Comparison of ENCODE assay signal across 12 mouse cellular contexts in the genomic region with DNA sequence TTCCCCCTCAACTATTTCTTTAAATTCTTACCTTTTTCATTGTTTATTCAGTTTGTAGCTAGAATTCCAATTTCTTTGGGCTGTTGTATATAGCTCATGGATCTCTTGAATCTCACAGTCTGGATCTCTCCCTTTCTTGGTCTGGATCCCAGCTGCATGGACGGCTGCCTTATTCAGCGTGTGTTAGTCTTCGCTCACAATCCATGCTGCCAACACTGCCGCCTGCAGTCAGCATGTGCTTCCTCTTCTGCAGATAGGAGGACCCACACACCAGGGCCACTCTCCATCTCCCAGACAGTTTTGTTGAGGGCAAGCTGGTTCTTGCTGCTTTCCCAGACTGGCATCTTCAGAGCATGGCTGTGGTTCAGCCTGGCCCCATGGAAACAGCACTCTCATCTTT. TPM values are rescaled to one million over a fixed set of nuclear protein-coding genes. Genes with fewer than 3 reads are reported as not detected.
DNase-seq lines count a peak whose midpoint lies in the region; ATAC-seq and TF ChIP-seq lines count a peak whose summit lies in the region.
"Had no signal": no experiment of that assay in that cellular context is flagged by ENCODE, and none has a peak within 500 bp of the region (broad histone marks: within the 10 kb centered on the region; RNA-seq: fewer than 3 reads in every experiment).

No protein-coding gene starts in this region.

- TF ChIP-seq CTCF in hindbrain, postnatal 0 days (IDR thresholded peaks at IDR 0.05; ENCODE audit: low read depth), result peak; percentile 46
- peak; percentile 73 for TF ChIP-seq CTCF in layer of hippocampus, adult 2 months (conservative IDR thresholded peaks at IDR 0.05)

- H3K4me3 ChIP-seq in hindbrain, postnatal 0 days (ENCODE audit: low read length), result no peak overlapping the region
- H3K4me3 ChIP-seq in hindbrain, embryonic 14.5 days (replicated peaks; ENCODE audit: low read length), result no peak overlapping the region
- no peak overlapping the region for H3K4me3 ChIP-seq in layer of hippocampus, adult 2 months
- no peak overlapping the region for H3K4me3 ChIP-seq in midbrain, embryonic 16.5 days (ENCODE audit: low read depth, low read length)
- H3K4me3 ChIP-seq: embryonic facial prominence, embryonic 12.5 days; heart, embryonic 15.5 days; myocyte had no signal

- no peaks in the 10 kb centered on the region for H3K9me3 ChIP-seq in hindbrain, postnatal 0 days (ENCODE audit: low read length)
- no peaks in the 10 kb centered on the region for H3K9me3 ChIP-seq in hindbrain, embryonic 14.5 days (ENCODE audit: control insufficient read depth, low read length)
- no peaks in the 10 kb centered on the region for H3K9me3 ChIP-seq in midbrain, embryonic 16.5 days (replicated peaks; ENCODE audit: control insufficient read depth, low read length, poor library complexity, severe bottlenecking)
- H3K9me3 ChIP-seq: embryonic facial prominence, embryonic 12.5 days; heart, embryonic 15.5 days had no signal

- H3K27me3 ChIP-seq in hindbrain, postnatal 0 days (ENCODE audit: insufficient read depth, low read length), result no peaks in the 10 kb centered on the region
- H3K27me3 ChIP-seq in hindbrain, embryonic 14.5 days (ENCODE audit: control insufficient read depth, insufficient read depth, low read length), result no peaks in the 10 kb centered on the region
- H3K27me3 ChIP-seq in midbrain, embryonic 16.5 days (ENCODE audit: control insufficient read depth, insufficient read depth, low read depth, low read length), result no peaks in the 10 kb centered on the region
- H3K27me3 ChIP-seq: embryonic facial prominence, embryonic 12.5 days; heart, embryonic 15.5 days had no signal

- H3K36me3 ChIP-seq in hindbrain, postnatal 0 days (ENCODE audit: insufficient read depth, low read length), result no peaks in the 10 kb centered on the region
- no peaks in the 10 kb centered on the region for H3K36me3 ChIP-seq in hindbrain, embryonic 14.5 days (replicated peaks; ENCODE audit: control insufficient read depth, insufficient read depth)
- no peaks in the 10 kb centered on the region for H3K36me3 ChIP-seq in midbrain, embryonic 16.5 days (ENCODE audit: control insufficient read depth, insufficient read depth, low read length)
- H3K36me3 ChIP-seq: embryonic facial prominence, embryonic 12.5 days; heart, embryonic 15.5 days had no signal

- H3K4me1 ChIP-seq in hindbrain, postnatal 0 days (ENCODE audit: insufficient read depth, low read length), result no peaks in the 10 kb centered on the region
- no peaks in the 10 kb centered on the region for H3K4me1 ChIP-seq in hindbrain, embryonic 14.5 days (replicated peaks; ENCODE audit: control insufficient read depth, insufficient read depth, low read length)
- peaks cover 3% of the 10 kb centered on the region; the same call in 1 of the 2 replicates for H3K4me1 ChIP-seq in midbrain, embryonic 16.5 days (ENCODE audit: control insufficient read depth, insufficient read depth, low read length)
- H3K4me1 ChIP-seq: embryonic facial prominence, embryonic 12.5 days; heart, embryonic 15.5 days had no signal

- DNase-seq in hindbrain, postnatal 0 days (ENCODE audit: low spot score), result peak; percentile 45
- no peak for DNase-seq in hindbrain, embryonic 14.5 days (ENCODE audit: low spot score)
- peak; percentile 18 to 30 for DNase-seq in frontal cortex, postnatal 10 days (ENCODE audit: low spot score in 2 of 2)
- peak; percentile 47 to 57 for DNase-seq in layer of hippocampus, adult 2 months (ENCODE audit: low spot score in 2 of 2)
- DNase-seq in right cerebral cortex, adult 2 months (ENCODE audit: low spot score in 2 of 2), result peak; percentile 33 to 36
- DNase-seq in embryo, embryonic 9.5 days (ENCODE audit: extremely low spot score), result no peak
- DNase-seq: kidney, adult 2 months; thymus, adult 2 months had no signal

- 46% methylated on average over 4 of the region's 4 CpGs for WGBS in hindbrain, postnatal 0 days
- WGBS in hindbrain, embryonic 14.5 days, result 89% methylated on average over 4 of the region's 4 CpGs
- 78% methylated on average over 4 of the region's 4 CpGs for whole genome bisulfite sequencing in midbrain, embryonic 16.5 days

- no peak overlapping the region for H3K9ac ChIP-seq in hindbrain, postnatal 0 days (replicated peaks; ENCODE audit: low read length)
- no peak overlapping the region for H3K9ac ChIP-seq in hindbrain, embryonic 14.5 days
- H3K9ac ChIP-seq in midbrain, embryonic 16.5 days (ENCODE audit: low read depth, low read length), result no peak overlapping the region
- H3K9ac ChIP-seq: embryonic facial prominence, embryonic 12.5 days; heart, embryonic 15.5 days had no signal

- no peak overlapping the region for H3K27ac ChIP-seq in hindbrain, postnatal 0 days
- no peak overlapping the region for H3K27ac ChIP-seq in hindbrain, embryonic 14.5 days
- H3K27ac ChIP-seq in layer of hippocampus, adult 2 months, result no peak overlapping the region
- no peak overlapping the region for H3K27ac ChIP-seq in midbrain, embryonic 16.5 days (ENCODE audit: low read length)
- H3K27ac ChIP-seq: embryonic facial prominence, embryonic 12.5 days; heart, embryonic 15.5 days had no signal

- ATAC-seq in hindbrain, postnatal 0 days, result no peak
- no peak for ATAC-seq in hindbrain, embryonic 14.5 days (ENCODE audit: low FRiP score)
- no peak for ATAC-seq in midbrain, embryonic 16.5 days

- no peak overlapping the region for H3K4me2 ChIP-seq in hindbrain, postnatal 0 days (ENCODE audit: low read depth, low read length)
- no peak overlapping the region for H3K4me2 ChIP-seq in hindbrain, embryonic 14.5 days (replicated peaks)
- H3K4me2 ChIP-seq in midbrain, embryonic 16.5 days (ENCODE audit: low read length), result no peak overlapping the region
- H3K4me2 ChIP-seq: embryonic facial prominence, embryonic 12.5 days; heart, embryonic 15.5 days had no signal

RNA-seq across cellular contexts. Expression of a gene that starts 57.0 kb away (rescaled TPM):
- total RNA-seq in hindbrain, postnatal 0 days (2014; rRNA removed), result 45.6 and 49.3 TPM in 2 replicates
- polyA plus RNA-seq in hindbrain, postnatal 0 days (2015; fragmentation: Nextera tagmentation; extraction: Ambion mirVana), result 49.8 and 52.6 TPM in 2 replicates
- 38.4 and 45.1 TPM in 2 replicates for polyA plus RNA-seq in hindbrain, embryonic 14.5 days (2014; fragmentation: Nextera tagmentation; extraction: Ambion mirVana)
- 10 to 100 TPM; 36.5 to 39.2 TPM for total RNA-seq in layer of hippocampus, adult 2 months (2021)
- 43.2 and 46.3 TPM in 2 replicates for polyA plus RNA-seq in midbrain, embryonic 16.5 days (2015; fragmentation: Nextera tagmentation; extraction: Ambion mirVana)

Comparison
In these comparisons a context has a peak if more than half of its experiments do, and no peak if none do; other contexts are left out.
1. DNase-seq: peak in hindbrain, postnatal 0 days (single experiment), frontal cortex, postnatal 10 days (2 of 2), layer of hippocampus, adult 2 months (2 of 2) and right cerebral cortex, adult 2 months (2 of 2); none in hindbrain, embryonic 14.5 days (single experiment) and embryo, embryonic 9.5 days (single experiment).